Mouse (Mus musculus) stomach, embryonic 15.5 days (tissue): ENCODE results near the gene Gm18336. TPM values are rescaled to one million over a fixed set of nuclear protein-coding genes. Genes with fewer than 3 reads are reported as not detected.

ENCODE experiments used
- ATAC-seq: fragments of 200-750 bp; cut with Nextera tagmentation; 2 replicates; pipeline ENCODE4 v1.8.0; 2017; ENCODE audit warnings: low read depth, moderate number of reproducible peaks, moderate TSS enrichment; ENCODE audit not compliant: insufficient read depth, low FRiP score
- H3K27ac ChIP-seq: fragments of 300-500 bp; sonication (generic); 2 replicates; pipeline ENCODE4 v1.5.1; 2015; ENCODE audit warnings: mild to moderate bottlenecking, inconsistent platforms
- H3K27me3 ChIP-seq: fragments of 300-500 bp; sonication (generic); replicated peaks from 2 replicates; pipeline ENCODE4 v1.6.1; 2015; ENCODE audit warnings: inconsistent platforms
- H3K36me3 ChIP-seq: fragments of 300-500 bp; sonication (generic); 2 replicates; pipeline ENCODE4 v1.6.1; 2015; ENCODE audit warnings: inconsistent platforms
- H3K4me1 ChIP-seq: fragments of 300-500 bp; sonication (generic); 2 replicates; pipeline ENCODE4 v1.6.1; 2015; ENCODE audit warnings: inconsistent platforms
- H3K4me2 ChIP-seq: fragments of 300-500 bp; sonication (generic); 2 replicates; pipeline ENCODE4 v1.6.1; 2015; ENCODE audit warnings: mild to moderate bottlenecking, inconsistent platforms
- H3K4me3 ChIP-seq: fragments of 300-500 bp; sonication (generic); replicated peaks from 2 replicates; pipeline ENCODE4 v1.5.1; 2015; ENCODE audit warnings: inconsistent platforms
- H3K9ac ChIP-seq: fragments of 300-500 bp; sonication (generic); 2 replicates; pipeline ENCODE4 v1.6.1; 2015; ENCODE audit warnings: inconsistent platforms
- H3K9me3 ChIP-seq: fragments of 300-500 bp; sonication (generic); 2 replicates; pipeline ENCODE4 v1.6.1; 2016; ENCODE audit warnings: inconsistent platforms
- WGBS: fragments of 180-500 bp; shearing (Covaris S2); methylation state at CpG from one replicate; pipeline ENCODE4 v1.1.7; 2015; 5-methylcytosine and 5-hydroxymethylcytosine counted together
- polyA plus RNA-seq: library from polyadenylated mRNA; unstranded; fragments of >200 nt; fragmentation: Nextera tagmentation; extraction: Ambion mirVana; gene quantifications from 2 replicates; pipeline ENCODE4 v1.2.1, GENCODE M21; 2015

Gm18336 gene
- polyA plus RNA-seq, 1 experiment from 2014 or later, result not detected

DNA sequence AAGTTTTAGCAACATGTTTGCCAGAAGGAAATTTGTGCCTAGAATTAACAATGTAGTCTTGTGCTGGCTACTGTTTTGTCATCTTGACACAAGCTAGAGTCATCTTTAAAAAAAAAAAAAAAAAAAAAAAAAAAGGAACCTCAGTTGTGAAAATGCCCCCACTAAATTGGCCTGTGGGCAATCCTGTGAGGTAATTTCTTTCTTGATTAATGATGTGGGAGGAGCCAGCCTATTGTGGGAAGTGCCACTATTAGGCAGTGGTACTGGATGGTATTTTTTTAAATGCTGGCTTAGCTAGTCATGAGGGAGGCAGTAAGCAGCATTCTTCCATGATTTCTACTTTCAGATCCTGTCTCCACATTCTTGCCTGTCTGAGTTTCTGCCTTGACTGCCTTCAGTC, 35.2 kb downstream of the Gm18336 start:
- no peaks in the 10 kb centered on the region for H3K4me1 ChIP-seq
- no peak for ATAC-seq

GRCm38 (mm10) chrX:73356719-73357118, 41.8 kb downstream of the Gm18336 start:
- Histone ChIP-seq H3K27ac (no peak overlapping the region), H3K27me3 (no peaks in the 10 kb centered on the region), H3K9ac (no peak overlapping the region), H3K9me3 (no peaks in the 10 kb centered on the region), H3K4me2 (no peak overlapping the region), H3K4me3 (no peak overlapping the region), H3K36me3 (peaks cover 15% of the 10 kb centered on the region; the same call in 1 of the 2 replicates), H3K4me1 (no peaks in the 10 kb centered on the region)
- WGBS, result 75% methylated on average over 1 of the region's 1 CpGs
- ATAC-seq, result no peak

More for the DNA sequence above, 35.2 kb downstream of the Gm18336 start:
- Histone ChIP-seq H3K9ac (no peak overlapping the region), H3K9me3 (no peaks in the 10 kb centered on the region), H3K27ac (no peak overlapping the region), H3K36me3 (no peaks in the 10 kb centered on the region), H3K4me3 (no peak overlapping the region), H3K4me2 (no peak overlapping the region), H3K27me3 (no peaks in the 10 kb centered on the region)

GRCm38 (mm10) chrX:73356163-73356562, 42.4 kb downstream of the Gm18336 start:
- Histone ChIP-seq H3K4me2 (no peak overlapping the region), H3K27me3 (no peaks in the 10 kb centered on the region), H3K9me3 (no peaks in the 10 kb centered on the region), H3K4me1 (no peaks in the 10 kb centered on the region), H3K27ac (no peak overlapping the region), H3K9ac (no peak overlapping the region), H3K36me3 (peaks cover 15% of the 10 kb centered on the region; the same call in 1 of the 2 replicates), H3K4me3 (no peak overlapping the region)
- 88% methylated on average over 2 of the region's 2 CpGs for WGBS
- ATAC-seq, result no peak

Other genes starting within 250 kb of the Gm18336 start
- gene Xlr5b, start 249.9 kb downstream of the Gm18336 start, polyA plus RNA-seq, result 0.15 TPM in 1 of 2 replicates, not detected in the other
- 0.12 TPM in 1 of 2 replicates, not detected in the other for gene DXBay18, start 249.3 kb downstream of the Gm18336 start, polyA plus RNA-seq
- gene Spin2d, start 221.7 kb downstream of the Gm18336 start, polyA plus RNA-seq, result not detected in 2 replicates
- 12.4 and 13.5 TPM in 2 replicates for gene Xlr3b, start 206.5 kb downstream of the Gm18336 start, polyA plus RNA-seq
- gene Xlr4b, start 184.4 kb downstream of the Gm18336 start, polyA plus RNA-seq, result 1.1 and 1.6 TPM in 2 replicates
- 16.8 and 17.5 TPM in 2 replicates for gene F8a, start 170.4 kb downstream of the Gm18336 start, polyA plus RNA-seq
- 0.30 and 0.81 TPM in 2 replicates for gene Xlr4c, start 155.6 kb downstream of the Gm18336 start, polyA plus RNA-seq
- not detected in 2 replicates for gene Xlr3c, start 133.3 kb downstream of the Gm18336 start, polyA plus RNA-seq
- not detected in 2 replicates for gene Xlr5a, start 105.8 kb downstream of the Gm18336 start, polyA plus RNA-seq
- gene Xlr5c, start 105.8 kb downstream of the Gm18336 start, polyA plus RNA-seq, result not detected in 2 replicates
- not detected in 2 replicates for gene Gm45015, start 61.9 kb downstream of the Gm18336 start, polyA plus RNA-seq
- 11.2 and 11.8 TPM in 2 replicates for gene Zfp275, start 56.1 kb downstream of the Gm18336 start, polyA plus RNA-seq
- gene Zfp92, start 12.4 kb upstream of the Gm18336 start, polyA plus RNA-seq, result 0.21 and 0.40 TPM in 2 replicates
- 1.2 and 3.9 TPM in 2 replicates for gene Trex2, start 36.6 kb upstream of the Gm18336 start, polyA plus RNA-seq
- 54.1 and 58.7 TPM in 2 replicates for gene Haus7, start 60.3 kb upstream of the Gm18336 start, polyA plus RNA-seq
- gene Bgn, start 84.9 kb upstream of the Gm18336 start, polyA plus RNA-seq, result 64.8 and 75.2 TPM in 2 replicates
- gene Atp2b3, start 104.3 kb upstream of the Gm18336 start, polyA plus RNA-seq, result 0.19 and 0.31 TPM in 2 replicates
- 15.0 and 16.9 TPM in 2 replicates for gene Dusp9, start 240.7 kb upstream of the Gm18336 start, polyA plus RNA-seq